Mouse (Mus musculus): ENCODE measurements around the gene Iqsec1.

- TF ChIP-seq CTCF (IDR thresholded peaks at IDR 0.05; ENCODE audit: low read depth, low read length) = no peak
- TF ChIP-seq POLR2A (IDR thresholded peaks at IDR 0.05; ENCODE audit: extremely low read depth, insufficient read depth, low read length) = no peak
Measured at GRCm38 (mm10) chr6:90900302-90900701, 88.2 kb downstream of the Iqsec1 start.
